Mouse (Mus musculus) retina, embryonic 14.5 days (tissue): ENCODE measurements around the gene Cux1.
A peak's percentile ranks its signal among the peaks of the same experiment; 100 is the strongest.
"Not testable (repeated sequence)": the region's sequence is repeated elsewhere in the genome, so short reads cannot be mapped to it uniquely, and the experiment has no call there.

Experiments used
- DNase-seq: peaks from one replicate; pipeline ENCODE4 v3.0.0-alpha.2; 2015; ENCODE audit warnings: low spot score

Gene Cux1

DNA sequence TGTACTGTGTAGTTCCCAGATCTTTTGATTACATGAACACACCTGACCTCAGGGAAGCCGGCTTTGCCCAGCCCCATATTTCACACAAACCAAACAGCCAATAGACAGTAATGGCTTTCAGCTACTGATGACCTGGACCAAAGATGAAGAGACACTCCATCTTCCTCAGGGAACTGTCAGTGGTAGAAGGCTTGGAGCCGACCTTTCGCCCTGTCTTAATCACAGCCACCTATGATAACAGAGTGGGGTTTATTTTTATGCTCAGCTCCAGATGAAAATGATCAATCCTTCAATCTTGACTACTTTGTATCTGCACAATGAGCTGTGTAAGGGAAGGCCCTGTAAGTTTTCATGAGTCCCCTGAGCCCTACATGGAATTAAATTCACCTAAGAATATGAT, 93.2 kb downstream of the Cux1 start:
- DNase-seq, result no peak

DNA sequence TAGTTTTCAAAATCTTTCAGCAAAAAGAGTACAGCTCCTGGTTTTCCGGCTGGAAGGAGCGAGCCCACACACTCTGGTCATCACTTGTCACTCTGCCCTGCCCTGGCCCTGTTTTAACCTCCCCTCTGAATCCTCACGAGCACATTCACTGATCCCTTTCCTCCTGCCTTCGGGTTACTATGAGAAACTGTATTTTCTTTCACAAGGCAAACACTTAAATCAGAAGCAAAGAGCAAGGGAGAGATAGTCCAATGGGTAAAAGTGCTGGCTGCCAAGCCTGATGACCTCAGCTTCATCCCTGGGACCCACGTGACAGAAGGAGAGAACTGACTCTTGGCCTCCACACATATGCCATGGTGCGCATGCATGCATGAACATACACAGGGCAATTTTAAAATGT, 94.0 kb downstream of the Cux1 start:
- DNase-seq, result no peak

DNA sequence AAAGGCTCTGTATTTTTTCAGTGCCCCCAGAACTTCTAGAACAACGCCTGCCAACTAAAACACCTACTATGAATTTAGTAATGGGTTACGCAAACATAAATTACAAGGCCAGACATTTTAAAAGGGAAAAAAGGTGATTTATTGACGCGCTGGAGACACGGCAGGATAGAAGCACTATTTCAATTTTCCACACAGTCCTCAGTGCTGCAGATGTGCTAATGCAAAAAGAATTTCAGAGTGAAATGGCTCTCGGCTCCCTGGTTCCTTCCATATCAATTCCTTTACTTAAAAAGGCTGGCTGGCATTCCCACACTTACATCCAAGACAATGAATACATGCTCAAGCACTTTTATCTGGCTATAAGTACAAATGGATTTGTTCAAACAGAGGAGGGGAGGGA, 94.4 kb downstream of the Cux1 start:
- DNase-seq, result no peak

DNA sequence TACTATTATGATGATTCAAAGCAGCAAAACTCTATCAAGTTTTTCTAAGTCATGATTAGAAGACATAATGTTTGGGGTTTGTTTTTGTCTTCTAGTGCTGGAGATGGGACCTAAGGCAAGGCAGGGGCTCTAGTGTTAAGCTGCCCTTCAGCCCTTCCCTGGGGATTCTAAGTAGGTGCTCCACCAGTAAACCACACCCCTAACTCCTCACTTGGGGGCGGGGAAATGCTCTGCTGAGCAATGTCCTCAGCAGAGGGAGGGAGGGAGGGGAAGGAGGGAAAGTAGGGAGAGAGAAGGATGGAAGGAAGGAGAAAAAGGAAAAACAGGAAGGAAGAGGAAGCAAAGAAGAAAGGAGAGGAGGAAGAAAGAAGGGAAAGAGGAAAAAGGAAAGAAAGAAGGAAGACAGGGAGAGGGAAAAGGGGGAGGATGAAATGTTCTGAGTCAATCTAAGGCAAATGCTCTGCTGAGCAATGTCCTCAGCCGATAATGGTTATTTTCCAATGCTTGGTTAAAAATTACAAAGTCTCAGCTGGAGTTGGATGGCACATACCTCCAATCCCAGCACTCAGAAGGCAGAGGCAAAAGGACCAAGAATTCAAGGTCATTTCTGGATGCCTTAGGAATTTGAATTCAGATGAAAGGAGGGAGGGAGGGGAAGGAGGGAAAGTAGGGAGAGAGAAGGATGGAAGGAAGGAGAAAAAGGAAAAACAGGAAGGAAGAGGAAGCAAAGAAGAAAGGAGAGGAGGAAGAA, 96.1 kb downstream of the Cux1 start:
- DNase-seq, result not testable (repeated sequence)

DNA sequence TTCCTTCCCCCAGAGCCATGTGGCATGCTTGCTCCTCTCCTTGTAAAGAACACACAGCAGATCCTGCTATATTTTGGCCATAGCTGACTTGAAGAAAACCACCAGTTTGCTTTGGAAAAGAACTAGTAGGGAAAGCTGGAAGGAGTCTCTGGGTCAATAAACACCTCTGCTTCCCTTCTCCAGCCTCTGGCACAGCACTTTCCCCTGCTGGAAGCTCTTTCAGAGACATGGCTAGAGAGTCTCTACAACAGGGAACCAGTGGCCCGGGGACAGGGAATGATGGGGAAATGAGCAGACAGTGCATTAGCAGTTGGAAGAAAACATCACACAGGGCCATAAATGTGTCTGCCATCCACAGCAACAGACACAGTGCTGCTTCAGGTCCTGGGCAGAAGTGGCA, 98.0 kb downstream of the Cux1 start:
- no peak for DNase-seq

DNA sequence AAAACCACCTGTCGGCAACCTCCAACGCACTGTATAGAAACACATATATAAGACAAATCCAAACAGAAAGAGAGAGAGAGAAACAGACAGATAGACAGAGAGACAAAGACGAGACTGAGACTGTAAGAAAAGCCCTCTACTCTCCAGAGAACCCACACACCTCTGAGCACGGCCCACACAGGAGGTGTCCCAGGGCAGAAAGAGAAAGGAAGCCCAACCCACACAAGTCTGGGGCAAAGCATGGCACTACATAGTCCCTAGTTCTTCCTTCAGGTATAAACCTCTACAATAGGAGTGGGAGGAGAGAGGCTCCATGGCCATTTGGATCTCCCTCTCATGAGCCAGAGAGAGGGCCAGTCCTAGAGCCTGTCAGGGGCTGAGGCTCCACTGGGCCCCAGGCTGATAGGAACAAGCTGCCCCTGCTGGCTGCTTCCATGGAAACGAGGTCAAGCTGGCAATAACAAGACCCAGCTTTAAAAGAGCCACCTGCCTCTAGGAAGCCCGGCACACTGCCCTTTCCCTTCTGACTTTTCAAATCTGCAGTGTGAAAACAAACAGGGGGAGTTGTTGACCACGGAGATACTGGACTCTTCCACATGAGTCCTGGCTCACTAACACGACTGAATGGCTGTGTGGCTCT, 99.8 kb downstream of the Cux1 start:
- DNase-seq, result peak; percentile 82

DNA sequence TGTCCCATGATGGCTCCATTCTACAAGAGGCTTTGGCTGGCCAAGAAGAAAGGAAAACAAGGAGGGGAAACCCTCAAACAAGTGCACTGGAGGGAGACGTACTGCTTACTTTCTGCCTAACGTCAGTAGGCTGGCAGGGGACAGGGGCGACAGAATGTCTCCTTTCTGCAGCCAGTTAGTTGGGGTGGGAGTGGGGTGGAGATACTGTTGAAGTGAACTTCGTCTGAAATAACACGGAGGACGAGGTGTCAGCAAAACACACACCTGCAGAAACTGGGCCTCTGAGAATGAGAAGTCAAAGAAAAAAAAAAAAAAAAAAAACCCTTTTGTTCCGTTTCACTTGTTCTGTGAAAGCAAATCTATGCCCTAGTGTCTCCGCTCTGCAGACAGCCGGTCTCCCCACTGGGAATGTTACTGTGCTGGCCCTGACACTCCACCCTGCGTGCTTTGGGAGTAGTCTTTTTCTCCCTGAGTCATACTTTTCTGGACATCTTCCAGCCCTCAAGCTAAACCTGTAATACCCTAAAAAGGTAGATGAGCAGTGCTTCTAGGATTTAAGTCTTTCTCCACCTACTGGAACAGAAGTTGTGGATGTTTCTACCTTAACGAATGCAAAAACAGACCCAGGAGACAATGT, 101.4 kb downstream of the Cux1 start:
- DNase-seq, result no peak

DNA sequence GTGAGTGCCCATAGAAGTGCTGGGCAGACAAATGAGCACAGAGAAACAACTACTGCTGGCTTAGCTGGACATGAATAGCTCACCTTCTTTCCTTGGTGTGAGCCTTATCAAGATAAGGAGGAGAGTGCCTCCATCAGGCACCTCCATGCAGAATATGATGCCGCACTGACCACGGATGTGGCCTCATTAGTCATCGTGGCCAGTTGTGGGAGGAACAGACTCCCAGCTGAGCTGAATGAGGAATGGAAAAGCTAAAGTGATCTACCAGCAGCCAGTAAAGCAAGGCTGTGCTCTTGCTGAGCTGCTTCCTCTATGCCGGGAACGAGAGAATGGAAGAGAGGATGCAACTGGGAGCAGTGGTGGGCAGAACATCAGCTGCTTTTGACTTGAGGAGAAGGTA, 101.9 kb downstream of the Cux1 start:
- no peak for DNase-seq

DNA sequence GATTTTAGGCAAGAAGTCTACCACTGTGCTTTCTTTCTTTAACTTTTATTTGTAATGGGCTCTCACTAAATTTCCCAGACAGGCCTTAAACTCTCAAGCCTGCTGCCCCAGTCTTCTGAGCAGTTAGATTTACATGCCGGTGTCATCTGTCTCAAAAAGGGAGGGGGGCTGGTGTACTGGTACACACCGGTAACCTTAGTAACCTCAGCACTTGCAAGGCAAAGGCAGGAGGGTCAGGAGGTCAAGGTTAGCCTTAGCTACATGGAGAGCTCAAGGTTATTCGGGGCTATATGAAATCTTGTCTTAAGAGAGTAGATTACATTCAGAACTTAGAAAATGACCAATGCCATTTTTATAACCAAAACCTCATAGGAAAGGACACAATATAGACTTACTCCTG, 102.4 kb downstream of the Cux1 start:
- DNase-seq, result no peak

DNA sequence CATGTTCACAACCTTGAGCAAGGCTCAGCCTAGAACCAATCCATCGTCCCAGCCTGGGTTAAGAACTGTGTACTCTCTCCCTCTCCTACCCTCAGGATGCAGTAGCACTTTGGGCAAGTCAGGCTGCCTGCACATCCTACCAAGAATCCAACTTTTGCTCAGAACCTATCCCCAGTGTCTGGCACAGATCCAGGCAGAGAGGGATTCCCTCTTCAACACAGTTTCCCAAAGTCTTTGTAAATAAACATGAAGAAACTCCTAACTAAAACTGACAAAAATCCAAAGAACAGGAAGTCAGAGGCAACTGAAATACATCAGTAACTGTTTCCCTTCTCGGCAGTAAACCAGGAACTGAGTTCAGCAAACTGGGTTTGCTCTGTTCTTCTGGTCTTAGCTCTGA, 103.2 kb downstream of the Cux1 start:
- DNase-seq, result no peak

DNA sequence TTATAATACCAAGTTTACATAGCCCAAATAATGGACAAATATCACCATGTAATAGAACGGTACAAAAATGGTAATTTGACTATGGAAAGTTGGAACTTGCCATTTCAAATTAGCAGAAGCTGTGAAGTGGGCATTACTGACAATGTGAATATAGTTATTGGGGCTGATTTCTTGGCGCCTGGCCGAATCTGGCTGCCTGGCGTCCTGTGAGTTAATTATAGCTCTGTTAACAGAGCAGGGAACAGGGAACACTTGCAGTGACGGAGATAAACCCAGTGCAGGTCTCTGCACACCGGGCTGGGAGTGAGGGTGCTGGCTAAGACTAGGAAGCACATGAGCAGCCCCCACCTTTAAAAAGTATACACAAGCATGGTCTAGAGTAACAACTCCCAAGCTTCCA, 104.7 kb downstream of the Cux1 start:
- peak; percentile 50 for DNase-seq

DNA sequence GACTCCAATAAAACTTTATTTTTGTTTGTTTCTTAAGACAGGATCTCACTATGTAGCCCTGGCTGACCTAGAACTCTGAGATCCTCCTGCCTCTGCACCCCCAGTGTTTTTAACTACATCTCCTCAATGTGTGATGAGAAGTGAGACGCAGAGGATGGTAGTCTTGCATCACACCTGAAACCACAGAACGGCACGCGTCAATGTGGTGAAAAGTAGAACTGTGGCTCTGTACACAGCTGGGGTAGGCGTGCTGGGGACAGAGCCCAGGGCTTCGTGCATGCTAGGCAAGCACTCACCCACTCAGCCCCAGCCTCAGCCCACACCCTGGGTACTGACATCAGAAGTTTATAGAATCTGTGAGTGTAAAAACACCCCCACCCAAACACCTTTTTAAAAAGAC, 107.4 kb downstream of the Cux1 start:
- no peak for DNase-seq

DNA sequence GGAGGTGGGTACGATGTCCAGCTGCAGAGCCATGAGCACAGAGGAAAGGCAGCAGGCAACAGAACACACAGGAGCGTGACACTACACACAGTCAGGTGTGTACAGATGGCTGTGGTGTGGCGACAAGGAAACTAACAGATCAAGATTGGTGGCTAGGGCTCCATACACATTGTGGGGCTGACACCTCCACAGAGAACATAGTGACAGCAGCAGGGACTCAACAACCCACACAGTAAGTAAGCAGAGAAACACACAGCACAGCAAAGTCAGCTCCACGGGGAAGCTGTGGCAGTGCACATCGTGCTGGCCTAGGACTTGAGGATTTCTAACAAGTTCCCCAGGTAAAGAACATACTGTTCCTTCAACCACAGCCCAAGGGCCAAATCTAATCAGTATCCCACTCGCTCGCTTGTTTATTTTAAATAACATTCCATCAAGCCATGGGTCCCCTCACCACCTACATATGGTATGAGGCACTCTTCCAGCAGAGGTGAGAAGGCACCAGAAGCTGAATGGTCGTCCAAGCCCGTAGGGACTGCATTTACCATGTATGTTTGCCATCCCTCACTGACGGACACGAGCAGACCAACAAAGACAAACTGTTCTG, 108.3 kb downstream of the Cux1 start:
- DNase-seq, result no peak

DNA sequence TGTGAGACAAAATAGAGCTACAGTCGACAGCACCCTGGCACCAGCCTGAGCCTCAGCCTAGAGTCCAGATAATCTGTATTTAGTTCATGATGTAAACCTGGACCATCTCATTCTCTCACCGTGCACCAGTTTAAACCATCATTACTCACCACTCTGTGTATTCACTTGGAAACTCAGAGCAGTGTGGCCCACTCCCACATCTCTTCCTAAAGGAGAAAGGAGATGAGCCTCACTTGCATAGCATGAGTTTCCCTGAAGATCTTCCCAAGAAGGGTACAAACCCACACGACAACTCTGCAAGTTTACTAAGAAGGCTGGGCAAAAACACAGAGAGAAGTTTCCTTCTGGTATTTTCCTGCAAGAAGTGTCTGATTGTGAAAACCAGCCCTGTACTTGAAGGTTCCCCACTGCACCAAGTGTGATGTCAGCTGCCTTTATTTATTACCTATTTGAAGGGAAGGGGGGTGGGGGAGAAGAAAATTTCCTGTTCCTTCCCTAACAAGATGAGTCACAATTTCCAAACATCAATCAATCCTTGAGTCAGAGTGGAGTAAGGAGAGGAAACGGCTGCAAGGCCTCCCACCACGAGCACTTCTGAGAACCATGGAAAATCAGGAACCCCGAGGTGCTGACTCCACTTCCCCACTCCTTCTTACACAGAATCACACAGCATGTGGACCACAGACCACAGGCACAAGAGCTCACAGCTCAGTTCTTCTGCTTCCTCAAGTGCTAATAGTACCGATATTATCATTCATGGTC, 109.0 kb downstream of the Cux1 start:
- no peak for DNase-seq

DNA sequence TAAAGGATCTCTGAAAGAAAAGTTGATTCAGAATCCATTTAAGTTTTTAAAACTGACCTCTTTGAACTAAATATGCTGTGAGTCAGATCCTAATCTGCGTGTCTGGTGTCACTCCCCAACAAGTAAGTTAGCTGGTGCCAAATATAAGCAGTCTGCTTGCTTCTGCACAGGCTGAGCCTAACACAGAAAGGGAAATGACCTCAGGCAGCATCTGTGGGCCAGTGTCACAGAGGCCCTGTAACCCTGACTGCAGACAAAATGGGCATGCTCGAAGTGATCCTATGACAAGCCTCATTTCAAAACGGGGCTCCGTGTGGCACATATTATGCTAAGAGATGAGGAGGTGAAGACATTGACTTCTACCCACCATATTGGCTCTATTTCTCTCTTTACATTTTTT, 110.9 kb downstream of the Cux1 start:
- DNase-seq, result no peak

DNA sequence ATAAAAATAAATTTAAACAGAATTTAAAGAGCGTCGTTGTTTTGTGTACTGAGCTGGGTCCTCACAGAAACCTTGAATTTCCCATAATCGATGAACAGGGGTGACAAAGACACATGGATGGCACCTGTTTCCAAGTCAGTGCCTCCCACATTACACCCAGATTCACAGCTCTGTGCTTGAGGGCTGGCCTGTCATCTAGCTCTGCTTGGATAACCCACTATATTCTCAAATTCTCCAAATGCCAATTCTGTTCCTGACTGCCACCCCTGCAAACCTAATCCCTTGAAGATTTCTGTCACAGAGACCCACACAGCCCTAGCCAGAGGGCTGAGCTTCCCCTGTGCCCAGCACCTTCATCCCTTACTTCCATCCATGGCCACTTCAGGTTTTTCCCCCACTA, 114.6 kb downstream of the Cux1 start:
- DNase-seq, result no peak

DNA sequence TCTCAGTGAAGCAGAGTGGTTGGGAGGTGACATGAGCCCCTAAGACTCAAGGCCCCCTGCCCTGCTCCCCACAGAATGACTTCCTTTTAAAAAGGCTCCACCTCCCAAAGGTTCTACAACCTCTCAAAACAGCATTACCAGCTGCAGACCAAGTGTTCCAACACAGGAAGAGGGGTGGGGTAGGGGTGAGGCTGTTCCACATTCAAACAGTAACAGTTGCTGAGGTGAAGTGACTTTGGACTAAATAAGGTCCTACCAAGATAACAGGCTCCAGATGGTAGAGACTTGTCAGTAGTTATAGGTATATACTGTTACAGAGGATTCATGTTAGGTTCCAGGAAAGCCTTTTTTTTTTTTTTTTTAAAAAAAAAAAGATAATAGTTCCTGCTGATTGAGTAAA, 117.5 kb downstream of the Cux1 start:
- DNase-seq, result no peak

DNA sequence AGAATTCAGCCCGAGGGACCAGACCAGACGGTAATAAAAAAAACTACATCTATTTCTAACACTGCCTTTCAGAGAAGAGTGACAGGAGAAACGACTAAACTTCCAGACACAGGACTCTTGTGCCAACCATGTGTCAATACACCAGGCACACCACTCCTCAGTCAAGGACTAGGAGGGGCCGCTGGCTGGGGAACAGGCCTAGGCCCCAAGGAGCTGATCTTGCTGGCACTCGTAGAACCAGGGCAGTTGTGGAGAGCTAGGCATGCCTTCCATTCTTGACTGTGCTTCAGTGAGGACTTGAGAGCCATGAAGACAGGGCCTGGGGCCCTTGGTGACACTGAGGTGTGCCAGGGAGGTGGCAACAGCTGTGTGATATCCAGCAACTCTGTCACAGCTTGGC, 121.3 kb downstream of the Cux1 start:
- no peak for DNase-seq

DNA sequence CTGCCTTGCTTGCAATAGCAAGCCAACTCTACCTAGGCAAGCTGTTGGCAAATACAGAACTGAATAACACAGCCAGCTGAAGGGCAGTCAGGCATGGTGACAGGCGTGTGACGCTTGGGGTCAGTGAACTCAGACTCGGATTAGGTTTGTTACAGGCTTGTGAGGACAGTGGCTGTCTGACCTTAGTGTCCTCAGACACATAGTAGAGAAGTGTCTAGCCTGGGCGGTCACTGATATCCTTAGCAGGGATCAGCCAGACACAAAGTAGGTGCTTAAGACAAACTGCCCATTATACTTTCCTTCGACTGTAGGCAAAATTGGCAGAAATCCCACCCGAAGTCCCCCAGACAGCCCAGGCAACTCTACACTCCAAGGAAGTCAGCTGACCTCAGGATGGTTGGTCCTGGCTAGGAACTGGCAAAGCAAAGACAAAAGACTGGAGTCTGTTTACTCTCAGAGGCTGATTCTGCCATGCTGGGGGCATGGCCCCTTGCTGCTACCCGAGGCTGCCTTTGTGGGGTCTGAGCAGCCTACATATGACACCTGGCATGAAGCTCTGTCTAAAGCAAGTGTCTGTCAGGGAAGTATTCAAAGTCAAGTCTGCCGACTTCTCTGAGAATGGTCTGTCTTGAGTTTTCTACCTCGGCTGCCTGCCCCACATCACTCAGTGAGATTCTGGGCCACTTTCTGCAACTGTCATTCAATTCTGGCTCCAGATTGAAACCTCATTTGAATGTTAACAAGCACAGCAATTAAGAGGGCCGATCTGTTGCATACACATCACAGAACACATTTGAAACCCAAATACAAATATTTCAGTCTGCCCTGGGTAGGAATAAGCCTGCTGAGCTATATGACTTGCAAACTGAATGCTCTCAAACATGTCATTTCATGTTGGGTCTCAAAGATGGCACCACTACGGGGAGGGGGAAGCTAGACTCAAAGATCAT, 124.8 kb downstream of the Cux1 start:
- DNase-seq, result peak; percentile 56

DNA sequence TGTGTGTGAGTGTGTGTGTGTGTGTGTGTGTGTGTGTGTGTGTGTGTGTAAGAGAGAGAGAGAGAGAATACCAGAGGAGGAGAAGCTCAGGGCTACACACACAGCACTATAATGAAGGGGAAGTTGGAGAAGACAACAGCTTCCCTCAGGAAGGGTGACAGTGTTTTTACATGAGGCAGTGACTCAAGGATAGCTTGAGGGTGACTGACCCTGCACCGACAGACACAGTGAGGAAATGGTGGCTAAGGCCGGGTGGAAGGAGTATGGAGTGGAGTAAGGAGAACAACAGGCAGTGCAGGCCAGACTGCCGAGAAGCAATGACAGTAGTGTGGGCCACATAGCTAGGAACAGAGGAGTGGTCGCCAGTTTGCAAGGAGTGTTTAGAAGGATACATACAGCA, 137.6 kb downstream of the Cux1 start:
- no peak for DNase-seq

DNA sequence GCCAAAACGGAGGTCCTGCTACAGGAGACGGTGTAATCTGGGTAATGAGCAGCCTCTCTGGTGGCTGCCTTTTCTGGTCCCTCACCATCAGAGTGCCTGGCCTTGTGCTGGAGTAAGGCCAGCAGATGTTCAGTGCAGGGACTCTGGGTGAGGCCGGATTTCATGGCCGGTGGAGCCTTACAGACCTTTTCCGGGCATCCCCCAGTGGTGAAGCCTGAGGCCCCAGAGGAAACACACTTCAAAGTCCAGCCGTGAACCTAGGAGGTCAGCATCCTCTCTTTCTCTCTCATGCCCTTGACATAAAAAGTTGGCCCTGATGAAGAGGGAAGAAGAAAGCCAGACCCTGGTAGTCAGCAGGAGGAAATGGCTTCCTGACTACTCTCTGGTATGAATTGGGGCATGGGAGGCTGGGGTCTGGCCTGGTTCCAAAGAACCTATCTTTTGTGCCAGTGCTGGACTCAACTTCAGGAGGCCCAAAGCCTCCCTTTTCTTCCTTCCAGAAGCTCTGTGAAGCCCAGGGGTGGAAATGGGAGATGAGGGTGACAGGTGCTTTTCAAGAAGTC, 138.7 kb downstream of the Cux1 start:
- DNase-seq, result no peak
